Mouse (Mus musculus): ENCODE measurements around the gene Tanc2. TPM values are rescaled to one million over a fixed set of nuclear protein-coding genes. Genes with fewer than 3 reads are reported as not detected.

Tanc2 gene
- polyA plus RNA-seq, 1 experiment from 2014 or later, result 2.9 TPM

DNA sequence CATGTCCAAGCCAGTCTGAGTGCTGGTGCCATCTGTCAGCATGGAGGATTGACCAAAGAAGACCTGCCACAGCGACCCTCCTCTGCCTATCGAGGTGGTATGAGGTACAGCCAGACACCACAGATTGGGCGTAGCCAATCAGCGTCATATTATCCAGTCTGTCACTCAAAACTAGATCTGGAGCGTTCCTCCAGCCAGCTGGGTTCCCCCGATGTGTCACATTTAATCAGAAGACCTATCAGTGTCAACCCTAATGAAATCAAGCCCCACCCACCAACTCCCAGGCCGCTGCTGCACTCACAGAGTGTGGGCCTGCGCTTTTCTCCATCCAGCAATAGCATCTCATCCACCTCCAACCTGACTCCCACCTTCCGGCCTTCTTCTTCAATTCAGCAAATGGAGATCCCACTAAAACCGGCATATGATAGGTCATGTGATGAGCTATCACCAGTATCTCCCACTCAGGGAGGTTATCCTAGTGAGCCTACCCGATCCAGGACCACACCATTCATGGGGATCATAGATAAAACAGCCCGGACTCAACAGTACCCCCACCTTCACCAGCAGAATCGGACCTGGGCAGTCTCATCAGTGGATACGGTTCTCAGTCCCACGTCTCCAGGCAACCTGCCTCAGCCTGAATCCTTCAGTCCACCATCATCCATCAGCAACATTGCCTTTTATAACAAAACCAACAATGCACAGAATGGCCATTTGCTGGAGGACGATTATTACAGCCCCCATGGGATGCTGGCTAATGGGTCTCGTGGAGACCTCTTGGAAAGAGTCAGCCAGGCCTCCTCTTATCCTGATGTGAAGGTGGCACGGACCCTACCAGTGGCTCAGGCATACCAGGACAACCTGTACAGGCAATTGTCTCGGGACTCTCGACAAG lies 333.2 kb downstream of the Tanc2 start:
- DNase-seq (ENCODE audit: low spot score), result no peak
- Histone ChIP-seq H3K27me3 (ENCODE audit: control insufficient read depth, insufficient read depth, low read length) (no peaks in the 10 kb centered on the region), H3K4me2 (replicated peaks; ENCODE audit: low read depth) (no peak overlapping the region), H3K27ac (replicated peaks) (no peak overlapping the region), H3K4me3 (ENCODE audit: low read depth, low read length) (no peak overlapping the region), H3K9me3 (ENCODE audit: control insufficient read depth, low read length) (no peaks in the 10 kb centered on the region), H3K4me1 (replicated peaks; ENCODE audit: control insufficient read depth, insufficient read depth) (no peaks in the 10 kb centered on the region), H3K36me3 (ENCODE audit: control insufficient read depth, insufficient read depth, low read length) (peaks cover 17% of the 10 kb centered on the region), H3K9ac (ENCODE audit: low read length) (no peak overlapping the region)
- 90% methylated on average over 20 of the region's 20 CpGs for WGBS
- no peak for TF ChIP-seq EP300 (optimal IDR thresholded peaks at IDR 0.05)
- TF ChIP-seq CTCF (IDR thresholded peaks at IDR 0.05; ENCODE audit: low read depth), result no peak
- ATAC-seq (ENCODE audit: low FRiP score, low TSS enrichment), result no peak

GRCm38 (mm10) chr11:105927065-105928030 lies 337.6 kb downstream of the Tanc2 start:
- TF ChIP-seq CTCF (IDR thresholded peaks at IDR 0.05; ENCODE audit: low read depth) (peak; percentile 95), EP300 (optimal IDR thresholded peaks at IDR 0.05) (no peak)
- 54% methylated on average over 14 of the region's 14 CpGs for WGBS
- Histone ChIP-seq H3K4me1 (replicated peaks; ENCODE audit: control insufficient read depth, insufficient read depth) (no peaks in the 10 kb centered on the region), H3K36me3 (ENCODE audit: control insufficient read depth, insufficient read depth, low read length) (peaks cover 10% of the 10 kb centered on the region; the same call in 1 of the 2 replicates), H3K4me3 (ENCODE audit: low read depth, low read length) (no peak overlapping the region), H3K9me3 (ENCODE audit: control insufficient read depth, low read length) (no peaks in the 10 kb centered on the region), H3K27ac (replicated peaks) (no peak overlapping the region), H3K27me3 (ENCODE audit: control insufficient read depth, insufficient read depth, low read length) (no peaks in the 10 kb centered on the region), H3K4me2 (replicated peaks; ENCODE audit: low read depth) (no peak overlapping the region), H3K9ac (ENCODE audit: low read length) (no peak overlapping the region)
- peak; percentile 66 for ATAC-seq (ENCODE audit: low FRiP score, low TSS enrichment)
- peak; percentile 72 for DNase-seq (ENCODE audit: low spot score)

DNA sequence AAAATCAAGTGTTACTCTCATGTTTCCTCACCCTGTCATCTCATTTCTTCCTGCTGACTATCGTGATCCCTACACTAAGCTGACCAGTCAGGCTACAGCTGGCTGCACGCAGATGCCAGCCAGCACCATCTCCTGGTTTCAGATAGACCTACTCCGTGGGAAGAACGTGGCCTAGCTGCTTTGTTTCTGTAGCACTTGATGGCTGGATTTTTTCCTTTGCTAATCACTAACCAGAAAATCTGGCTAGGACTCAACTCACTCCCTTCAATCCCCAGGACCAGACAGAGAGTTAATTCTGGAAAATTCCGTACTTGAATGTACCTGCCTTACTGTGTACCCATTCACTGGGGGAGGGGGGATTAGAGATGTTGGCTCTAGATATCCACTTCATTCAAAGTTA lies 338.4 kb downstream of the Tanc2 start:
- Histone ChIP-seq H3K36me3 (ENCODE audit: control insufficient read depth, insufficient read depth, low read length) (peaks cover 5% of the 10 kb centered on the region; the same call in 1 of the 2 replicates), H3K4me3 (ENCODE audit: low read depth, low read length) (no peak overlapping the region), H3K4me2 (replicated peaks; ENCODE audit: low read depth) (no peak overlapping the region), H3K4me1 (replicated peaks; ENCODE audit: control insufficient read depth, insufficient read depth) (no peaks in the 10 kb centered on the region), H3K27ac (replicated peaks) (no peak overlapping the region), H3K9me3 (ENCODE audit: control insufficient read depth, low read length) (no peaks in the 10 kb centered on the region), H3K9ac (ENCODE audit: low read length) (no peak overlapping the region), H3K27me3 (ENCODE audit: control insufficient read depth, insufficient read depth, low read length) (no peaks in the 10 kb centered on the region)
- TF ChIP-seq CTCF (IDR thresholded peaks at IDR 0.05; ENCODE audit: low read depth), result no peak
- DNase-seq (ENCODE audit: low spot score) (no peak), ATAC-seq (ENCODE audit: low FRiP score, low TSS enrichment) (no peak)
- 68% methylated on average over 5 of the region's 5 CpGs for WGBS

DNA sequence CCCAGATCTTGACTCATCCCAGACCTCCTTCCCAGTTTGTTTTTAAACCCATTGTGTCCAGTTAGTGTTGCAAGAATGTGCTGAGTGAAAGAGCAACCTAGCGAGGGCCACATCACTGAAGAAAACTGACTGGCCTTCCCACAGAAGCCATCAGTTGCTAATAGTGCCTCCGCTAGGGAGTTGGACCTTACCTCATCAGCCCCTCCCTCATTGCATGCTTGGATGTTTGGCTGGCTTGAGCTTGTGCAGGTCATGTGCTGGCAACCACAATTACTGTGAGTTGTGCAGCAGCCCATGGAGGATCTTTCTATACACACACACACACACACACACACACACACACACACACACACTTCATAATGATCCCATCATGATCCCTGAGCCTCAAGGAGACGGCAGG lies 341.6 kb downstream of the Tanc2 start:
- Histone ChIP-seq H3K9ac (ENCODE audit: low read length) (no peak overlapping the region), H3K27me3 (ENCODE audit: control insufficient read depth, insufficient read depth, low read length) (no peaks in the 10 kb centered on the region), H3K27ac (replicated peaks) (no peak overlapping the region), H3K4me3 (ENCODE audit: low read depth, low read length) (no peak overlapping the region), H3K9me3 (ENCODE audit: control insufficient read depth, low read length) (no peaks in the 10 kb centered on the region), H3K4me1 (replicated peaks; ENCODE audit: control insufficient read depth, insufficient read depth) (peaks cover 3% of the 10 kb centered on the region), H3K36me3 (ENCODE audit: control insufficient read depth, insufficient read depth, low read length) (no peaks in the 10 kb centered on the region), H3K4me2 (replicated peaks; ENCODE audit: low read depth) (no peak overlapping the region)
- ATAC-seq (ENCODE audit: low FRiP score, low TSS enrichment) (no peak), DNase-seq (ENCODE audit: low spot score) (no peak)
- 80% methylated on average over 3 of the region's 3 CpGs for WGBS
- no peak for TF ChIP-seq EP300 (optimal IDR thresholded peaks at IDR 0.05)
- TF ChIP-seq CTCF (IDR thresholded peaks at IDR 0.05; ENCODE audit: low read depth), result no peak

- H3K4me1 ChIP-seq (replicated peaks; ENCODE audit: control insufficient read depth, insufficient read depth), result peaks cover 3% of the 10 kb centered on the region
- no peak overlapping the region for H3K4me3 ChIP-seq (ENCODE audit: low read depth, low read length)
- no peaks in the 10 kb centered on the region for H3K9me3 ChIP-seq (ENCODE audit: control insufficient read depth, low read length)
- ATAC-seq (ENCODE audit: low FRiP score, low TSS enrichment) (no peak), DNase-seq (ENCODE audit: low spot score) (no peak)
- H3K36me3 ChIP-seq (ENCODE audit: control insufficient read depth, insufficient read depth, low read length), result no peaks in the 10 kb centered on the region
- no peaks in the 10 kb centered on the region for H3K27me3 ChIP-seq (ENCODE audit: control insufficient read depth, insufficient read depth, low read length)
- no peak overlapping the region for H3K4me2 ChIP-seq (replicated peaks; ENCODE audit: low read depth)
- H3K27ac ChIP-seq (replicated peaks), result 0 out of 2 replicates have a peak overlapping the region, but pooled peaks have one; percentile 35
- TF ChIP-seq EP300 (optimal IDR thresholded peaks at IDR 0.05), result no peak
- TF ChIP-seq CTCF (IDR thresholded peaks at IDR 0.05; ENCODE audit: low read depth), result no peak
- H3K9ac ChIP-seq (ENCODE audit: low read length), result no peak overlapping the region
- 55% methylated on average over 8 of the region's 8 CpGs for WGBS
Measured at GRCm38 (mm10) chr11:105933746-105934145, 344.0 kb downstream of the Tanc2 start.

Measured in stomach, postnatal 0 days (tissue).